Mouse (Mus musculus) c-Kit-positive CD71-positive TER-119-negative erythroid progenitor cells, embryonic 14.5 days (primary cell): ENCODE measurements around the gene 1600014C10Rik.

Experiments used
- DNase-seq: peaks from one replicate; pipeline ENCODE4 v3.0.0-alpha.2; 2013; ENCODE audit warnings: low read depth

Gene 1600014C10Rik

DNA sequence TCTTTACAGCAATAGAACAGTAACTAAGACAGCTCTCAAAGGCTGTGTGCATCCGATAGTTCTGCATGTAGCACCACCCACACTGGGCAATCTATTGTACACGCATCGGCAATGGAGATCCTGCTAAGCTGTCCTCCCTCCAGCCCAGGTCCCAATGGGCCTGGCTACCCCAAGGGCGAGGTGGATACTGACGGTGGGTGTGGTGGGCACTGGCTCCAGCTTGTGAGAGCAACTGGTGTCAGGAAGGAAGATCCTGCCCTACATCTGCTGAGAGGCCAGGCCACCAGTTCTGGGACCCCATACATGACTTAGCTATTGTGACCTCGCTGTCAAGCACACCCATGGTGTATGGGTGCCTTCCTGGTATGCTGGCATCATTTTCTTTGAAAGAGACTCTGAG, 32.7 kb downstream of the 1600014C10Rik start:
- DNase-seq, result no peak

DNA sequence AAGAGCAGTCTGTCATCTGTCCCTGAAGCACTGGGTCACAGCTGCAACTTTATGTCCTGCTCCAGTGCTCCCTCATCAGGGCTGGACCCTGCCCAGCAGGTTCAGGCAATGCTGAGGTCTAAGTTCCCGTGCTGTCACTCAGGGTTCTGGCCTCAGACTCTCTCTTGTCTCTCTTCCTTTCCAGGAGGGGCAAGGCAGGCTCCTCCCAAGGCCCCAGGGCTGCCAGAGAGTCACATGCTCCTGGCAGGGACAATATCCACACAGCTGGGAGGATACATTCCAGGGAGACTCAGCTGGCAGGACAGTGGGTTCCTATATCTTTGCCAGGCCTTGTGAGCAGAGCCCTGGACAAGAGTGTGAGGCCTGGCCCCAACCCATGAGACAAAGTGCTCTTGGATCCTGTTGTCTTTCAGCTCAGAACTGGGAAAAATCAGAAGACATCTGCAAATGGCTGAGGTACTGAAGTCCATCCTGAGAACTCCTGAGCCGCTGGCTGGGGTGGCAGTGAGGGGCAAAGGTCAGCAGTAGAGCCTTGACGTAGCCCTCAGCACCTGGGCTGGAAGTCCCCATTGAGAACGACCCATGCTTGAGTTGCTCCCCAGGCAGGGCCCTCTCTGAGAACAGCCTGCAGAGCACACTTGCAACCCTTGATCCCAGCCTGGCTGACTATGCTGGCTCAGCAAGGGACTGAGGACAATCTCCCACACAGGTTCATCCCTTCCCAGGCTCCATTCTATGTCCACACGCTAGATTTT, 34.6 kb downstream of the 1600014C10Rik start:
- no peak for DNase-seq

- DNase-seq, result no peak
Observed at GRCm38 (mm10) chr7:38218631-38219367, 35.8 kb downstream of the 1600014C10Rik start.

DNA sequence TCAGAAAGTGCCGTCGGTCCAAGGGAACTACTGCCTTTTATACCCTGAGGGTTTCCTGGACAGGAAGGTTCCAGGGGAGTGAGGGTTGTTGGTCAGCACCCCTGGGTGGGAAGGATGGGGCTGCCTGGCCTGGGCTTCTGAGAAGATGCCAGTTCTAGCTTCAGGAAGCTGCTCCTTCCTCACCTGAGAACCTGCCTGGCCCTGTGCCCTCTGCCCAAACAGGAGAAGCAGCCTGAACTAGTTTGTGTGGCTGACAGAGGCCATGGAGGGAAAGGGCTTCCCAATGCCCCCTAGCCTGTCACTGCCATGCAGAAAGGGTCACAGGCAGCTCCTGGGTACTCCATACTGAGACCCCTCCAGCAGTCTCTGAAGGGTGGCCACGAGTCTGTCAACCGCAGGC, 36.5 kb downstream of the 1600014C10Rik start:
- no peak for DNase-seq

GRCm38 (mm10) chr7:38220866-38221265, 37.8 kb downstream of the 1600014C10Rik start:
- DNase-seq, result no peak

GRCm38 (mm10) chr7:38224577-38225369, 41.8 kb downstream of the 1600014C10Rik start:
- no peak for DNase-seq

DNA sequence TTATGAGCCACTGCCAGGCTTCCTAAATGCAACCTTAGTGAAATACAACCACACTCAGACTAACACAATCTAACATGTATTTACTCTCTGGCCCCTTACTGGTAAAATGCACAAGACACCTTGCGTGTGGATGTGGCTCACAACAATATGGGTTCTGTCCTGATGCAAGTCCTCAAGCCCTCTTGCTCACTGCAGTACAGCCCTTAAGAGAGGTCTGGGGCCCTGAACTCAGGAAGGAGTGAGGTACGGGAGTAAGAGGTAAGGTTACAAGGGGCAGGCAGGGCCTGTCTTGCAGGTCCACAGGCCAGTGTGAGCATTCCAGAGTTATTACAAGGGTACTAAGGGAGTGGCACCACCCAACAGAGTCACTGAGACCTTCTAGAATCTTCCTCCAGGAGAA, 43.2 kb downstream of the 1600014C10Rik start:
- no peak for DNase-seq

- DNase-seq, result no peak
Observed at GRCm38 (mm10) chr7:38227181-38227899, 44.3 kb downstream of the 1600014C10Rik start.

DNA sequence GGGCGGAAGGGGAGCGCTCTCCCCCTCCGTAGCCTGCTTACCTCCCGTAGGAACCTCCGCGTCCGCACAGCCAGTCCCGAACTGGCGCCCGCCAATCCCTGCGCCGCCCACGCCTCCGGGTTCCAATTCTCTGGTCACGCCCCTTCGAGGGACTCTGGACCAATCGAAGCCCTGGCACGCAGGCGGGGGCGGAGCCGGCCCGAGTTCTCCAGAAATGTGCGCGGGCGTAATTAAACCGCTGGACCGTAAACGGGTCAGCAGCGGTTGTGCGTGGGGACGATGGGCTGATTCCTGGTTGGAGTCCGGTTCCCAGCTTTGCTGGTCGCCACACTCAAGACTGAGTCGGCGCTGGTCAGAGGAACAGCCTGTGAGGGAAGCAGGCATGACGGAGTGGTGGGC, 44.9 kb downstream of the 1600014C10Rik start, which contains the start of gene Plekhf1:
Plekhf1 (minus strand) TSS at position 117 of the 399 bp plus-strand sequence.
- DNase-seq, result peak; percentile 89

DNA sequence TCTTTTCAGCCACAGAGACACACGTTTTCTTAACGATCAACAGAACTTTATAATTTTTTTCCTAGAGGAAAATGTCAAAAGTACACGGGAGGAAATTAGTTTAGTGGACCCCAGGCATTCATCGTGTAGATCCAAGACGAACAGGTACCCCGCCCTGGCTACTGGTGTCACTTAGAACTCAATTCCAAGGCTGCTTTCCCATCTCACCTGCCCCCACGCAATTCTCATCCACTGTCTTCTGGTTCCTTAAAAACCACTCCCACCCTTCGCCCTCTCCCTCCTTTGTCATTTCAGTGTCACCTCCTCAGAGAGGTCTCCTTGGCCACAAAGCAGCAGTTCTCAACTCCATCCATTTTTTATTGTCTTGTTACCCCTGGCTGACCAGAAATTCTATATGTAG, 45.3 kb downstream of the 1600014C10Rik start:
- no peak for DNase-seq

DNA sequence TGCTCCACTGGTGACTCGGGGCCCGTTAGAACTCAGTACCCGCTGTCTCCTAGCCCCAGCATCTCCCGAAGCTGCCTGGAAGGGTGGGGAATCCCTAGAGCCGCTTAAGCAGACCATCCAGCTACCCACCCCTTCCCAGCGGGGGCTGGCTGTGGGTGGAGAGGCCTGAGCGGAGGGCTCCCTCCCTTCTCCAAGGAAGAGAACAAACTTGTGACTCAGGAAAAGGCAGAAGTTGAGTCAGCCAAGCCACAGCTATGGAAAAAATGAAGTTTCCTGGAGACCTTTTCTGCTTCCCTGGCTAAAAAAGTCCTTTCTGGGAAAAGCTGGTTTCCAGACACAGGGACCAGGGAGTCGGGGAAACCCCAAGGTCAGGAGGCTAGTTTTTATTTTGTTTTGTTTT, 47.3 kb downstream of the 1600014C10Rik start:
- no peak for DNase-seq

- DNase-seq, result no peak
Observed at GRCm38 (mm10) chr7:38236400-38237105, 53.5 kb downstream of the 1600014C10Rik start.

- no peak for DNase-seq
Observed at GRCm38 (mm10) chr7:38237140-38237539, 54.1 kb downstream of the 1600014C10Rik start.

DNA sequence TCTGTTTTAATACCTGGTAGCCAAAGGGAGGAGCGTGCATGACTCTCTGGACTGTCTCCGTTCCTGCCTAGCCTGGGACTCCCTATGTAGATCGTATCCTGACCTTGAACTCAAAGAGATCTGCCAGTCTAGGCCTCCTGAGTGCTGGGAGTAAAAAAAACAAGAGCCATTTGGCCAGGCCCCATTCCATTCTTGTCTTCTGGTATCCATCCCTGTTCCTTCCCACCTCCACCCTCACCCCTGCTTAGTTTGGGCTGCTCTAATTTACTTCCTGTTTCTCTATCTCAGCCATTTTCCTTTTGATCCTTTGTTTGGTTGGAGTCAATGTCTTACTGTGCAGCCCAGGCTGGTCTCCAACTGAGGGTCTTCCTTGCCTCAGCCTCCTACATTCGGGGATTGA, 59.4 kb downstream of the 1600014C10Rik start:
- no peak for DNase-seq
